Mouse (Mus musculus): ENCODE data around the gene Cck.

DNA sequence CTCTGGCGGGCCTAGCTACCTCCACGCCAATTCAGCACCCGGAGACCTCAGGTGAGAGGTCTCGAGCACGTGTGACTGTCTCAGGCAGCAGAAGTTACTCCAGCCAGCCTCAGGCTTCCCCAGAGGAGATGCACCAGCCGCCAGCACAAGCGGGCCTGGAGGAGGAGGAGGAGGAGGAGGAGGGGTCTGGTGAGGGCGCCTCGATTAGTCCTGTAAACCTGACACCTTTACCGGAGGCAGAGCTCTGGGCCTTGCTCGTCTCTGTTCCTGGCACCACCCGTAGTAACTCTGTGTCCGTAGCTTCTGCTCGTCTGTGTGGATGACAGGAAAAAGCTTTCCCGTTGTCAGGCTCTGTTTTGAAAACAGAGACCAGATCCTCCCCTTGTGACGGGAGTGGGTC lies 35.0 kb downstream of the Cck start:
- TF ChIP-seq CTCF (conservative IDR thresholded peaks at IDR 0.05; ENCODE audit: low read length) = no peak
- TF ChIP-seq NANOG (IDR thresholded peaks at IDR 0.05; ENCODE audit: borderline replicate concordance, low read length) = no peak
